Mouse (Mus musculus): Measurements from ENCODE around the gene Spesp1. TPM values are rescaled to one million over a fixed set of nuclear protein-coding genes. Genes with fewer than 3 reads are reported as not detected.

The Spesp1 gene
- polyA plus RNA-seq, 1 experiment, result not detected

GRCm38 (mm10) chr9:62243991-62244611, 37.9 kb downstream of the Spesp1 start:
- no peak for TF ChIP-seq POLR2A (IDR thresholded peaks at IDR 0.05; ENCODE audit: borderline replicate concordance, control insufficient read depth, low read depth, low read length)
- TF ChIP-seq CTCF (IDR thresholded peaks at IDR 0.05; ENCODE audit: control insufficient read depth, insufficient read depth, low read length), result peak; percentile 69
- Histone ChIP-seq H3K27ac (ENCODE audit: control insufficient read depth, insufficient read depth, low read depth, low read length, poor library complexity) (no peak overlapping the region), H3K4me3 (replicated peaks; ENCODE audit: control insufficient read depth, low read depth, low read length) (no peak overlapping the region), H3K4me1 (ENCODE audit: control insufficient read depth, insufficient read depth, low read length) (no peaks in the 10 kb centered on the region)
- WGBS, result 49% methylated on average over 19 of the region's 19 CpGs

- TF ChIP-seq CTCF (IDR thresholded peaks at IDR 0.05; ENCODE audit: control insufficient read depth, insufficient read depth, low read length) (no peak), POLR2A (IDR thresholded peaks at IDR 0.05; ENCODE audit: borderline replicate concordance, control insufficient read depth, low read depth, low read length) (no peak)
- Histone ChIP-seq H3K27ac (ENCODE audit: control insufficient read depth, insufficient read depth, low read depth, low read length, poor library complexity) (no peak overlapping the region), H3K4me3 (replicated peaks; ENCODE audit: control insufficient read depth, low read depth, low read length) (no peak overlapping the region), H3K4me1 (ENCODE audit: control insufficient read depth, insufficient read depth, low read length) (no peaks in the 10 kb centered on the region)
- WGBS, result 50% methylated on average over 10 of the region's 10 CpGs
Observed at GRCm38 (mm10) chr9:62240036-62240435, 42.0 kb downstream of the Spesp1 start.

GRCm38 (mm10) chr9:62237381-62237980, 44.5 kb downstream of the Spesp1 start:
- Histone ChIP-seq H3K4me1 (ENCODE audit: control insufficient read depth, insufficient read depth, low read length) (no peaks in the 10 kb centered on the region), H3K27ac (ENCODE audit: control insufficient read depth, insufficient read depth, low read depth, low read length, poor library complexity) (no peak overlapping the region), H3K4me3 (replicated peaks; ENCODE audit: control insufficient read depth, low read depth, low read length) (no peak overlapping the region)
- TF ChIP-seq POLR2A (IDR thresholded peaks at IDR 0.05; ENCODE audit: borderline replicate concordance, control insufficient read depth, low read depth, low read length) (no peak), CTCF (IDR thresholded peaks at IDR 0.05; ENCODE audit: control insufficient read depth, insufficient read depth, low read length) (no peak)
- 76% methylated on average over 9 of the region's 9 CpGs for WGBS

- no peak for TF ChIP-seq CTCF (IDR thresholded peaks at IDR 0.05; ENCODE audit: control insufficient read depth, insufficient read depth, low read length)
- TF ChIP-seq POLR2A (IDR thresholded peaks at IDR 0.05; ENCODE audit: borderline replicate concordance, control insufficient read depth, low read depth, low read length), result no peak
- 20% methylated on average over 2 of the region's 2 CpGs for WGBS
- no peak overlapping the region for H3K27ac ChIP-seq (ENCODE audit: control insufficient read depth, insufficient read depth, low read depth, low read length, poor library complexity)
- H3K4me3 ChIP-seq (replicated peaks; ENCODE audit: control insufficient read depth, low read depth, low read length), result no peak overlapping the region
- H3K4me1 ChIP-seq (ENCODE audit: control insufficient read depth, insufficient read depth, low read length), result no peaks in the 10 kb centered on the region
Observed at GRCm38 (mm10) chr9:62235501-62235900, 46.5 kb downstream of the Spesp1 start.

- no peak overlapping the region for H3K27ac ChIP-seq (ENCODE audit: control insufficient read depth, insufficient read depth, low read depth, low read length, poor library complexity)
- no peak overlapping the region for H3K4me3 ChIP-seq (replicated peaks; ENCODE audit: control insufficient read depth, low read depth, low read length)
- WGBS, result 72% methylated on average over 1 of the region's 1 CpGs
- no peak for TF ChIP-seq CTCF (IDR thresholded peaks at IDR 0.05; ENCODE audit: control insufficient read depth, insufficient read depth, low read length)
- TF ChIP-seq POLR2A (IDR thresholded peaks at IDR 0.05; ENCODE audit: borderline replicate concordance, control insufficient read depth, low read depth, low read length), result no peak
- H3K4me1 ChIP-seq (ENCODE audit: control insufficient read depth, insufficient read depth, low read length), result no peaks in the 10 kb centered on the region
Observed at GRCm38 (mm10) chr9:62232649-62233048, 49.4 kb downstream of the Spesp1 start.

- H3K4me3 ChIP-seq (replicated peaks; ENCODE audit: control insufficient read depth, low read depth, low read length), result no peak overlapping the region
- no peaks in the 10 kb centered on the region for H3K4me1 ChIP-seq (ENCODE audit: control insufficient read depth, insufficient read depth, low read length)
- WGBS, result 63% methylated on average over 3 of the region's 3 CpGs
- TF ChIP-seq CTCF (IDR thresholded peaks at IDR 0.05; ENCODE audit: control insufficient read depth, insufficient read depth, low read length), result no peak
- no peak for TF ChIP-seq POLR2A (IDR thresholded peaks at IDR 0.05; ENCODE audit: borderline replicate concordance, control insufficient read depth, low read depth, low read length)
- H3K27ac ChIP-seq (ENCODE audit: control insufficient read depth, insufficient read depth, low read depth, low read length, poor library complexity), result no peak overlapping the region
Observed at GRCm38 (mm10) chr9:62231046-62231445, 51.0 kb downstream of the Spesp1 start.

DNA sequence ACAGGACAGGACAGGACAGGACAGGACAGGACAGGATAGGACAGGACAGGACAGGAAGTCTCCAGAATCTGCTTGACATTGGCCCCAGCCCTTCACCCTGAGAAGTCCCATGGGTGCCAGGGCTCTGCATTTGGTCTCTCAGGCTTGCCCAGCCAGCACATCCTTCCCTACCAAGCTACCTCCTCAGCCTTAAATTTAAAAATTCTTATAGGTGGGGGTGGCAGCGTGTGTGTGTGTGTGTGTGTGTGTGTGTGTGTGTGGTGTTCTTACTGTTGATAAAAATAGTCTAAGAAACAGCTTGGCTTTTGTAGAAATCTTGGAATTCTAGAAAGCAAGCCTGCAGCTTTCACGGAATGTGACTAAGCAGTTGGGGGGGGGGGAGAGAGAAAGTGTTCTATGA, 52.0 kb downstream of the Spesp1 start:
- WGBS, result 68% methylated on average over 2 of the region's 2 CpGs
- Histone ChIP-seq H3K4me3 (replicated peaks; ENCODE audit: control insufficient read depth, low read depth, low read length) (no peak overlapping the region), H3K27ac (ENCODE audit: control insufficient read depth, insufficient read depth, low read depth, low read length, poor library complexity) (no peak overlapping the region), H3K4me1 (ENCODE audit: control insufficient read depth, insufficient read depth, low read length) (no peaks in the 10 kb centered on the region)
- TF ChIP-seq CTCF (IDR thresholded peaks at IDR 0.05; ENCODE audit: control insufficient read depth, insufficient read depth, low read length) (no peak), POLR2A (IDR thresholded peaks at IDR 0.05; ENCODE audit: borderline replicate concordance, control insufficient read depth, low read depth, low read length) (no peak)

GRCm38 (mm10) chr9:62222481-62222880, 59.5 kb downstream of the Spesp1 start:
- no peak overlapping the region for H3K4me3 ChIP-seq (replicated peaks; ENCODE audit: control insufficient read depth, low read depth, low read length)
- no peak for TF ChIP-seq CTCF (IDR thresholded peaks at IDR 0.05; ENCODE audit: control insufficient read depth, insufficient read depth, low read length)

More at GRCm38 (mm10) chr9:62222481-62222880, 59.5 kb downstream of the Spesp1 start:
- 16% methylated on average over 10 of the region's 10 CpGs for WGBS
- Histone ChIP-seq H3K27ac (ENCODE audit: control insufficient read depth, insufficient read depth, low read depth, low read length, poor library complexity) (no peak overlapping the region), H3K4me1 (ENCODE audit: control insufficient read depth, insufficient read depth, low read length) (no peaks in the 10 kb centered on the region)

Measured in bone marrow, adult 2 months (tissue).